In the genomic region with DNA sequence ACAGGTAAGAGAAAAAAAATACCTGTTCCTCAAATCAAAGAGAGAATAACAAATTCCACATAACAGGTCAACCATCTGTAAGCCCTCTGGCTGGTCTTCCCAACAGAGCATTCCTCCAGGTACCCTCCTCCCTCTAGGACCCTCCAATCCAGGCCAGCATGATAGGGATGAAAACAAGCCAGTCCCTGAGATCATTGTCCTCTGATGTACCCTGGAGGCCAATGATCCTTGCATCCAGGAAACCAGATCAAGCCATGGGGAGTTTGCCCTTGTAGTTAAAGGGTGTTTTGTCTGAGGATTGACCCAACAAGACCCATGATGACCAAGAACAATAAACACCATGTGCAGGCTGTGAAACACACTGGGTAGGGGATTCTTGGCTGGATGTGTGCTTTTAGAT, we compare ENCODE assay signal across 41 mouse cellular contexts. TPM values are rescaled to one million over a fixed set of nuclear protein-coding genes. Genes with fewer than 3 reads are reported as not detected.
"Had no signal": no experiment of that assay in that cellular context is flagged by ENCODE, and none has a peak within 500 bp of the region (broad histone marks: within the 10 kb centered on the region; RNA-seq: fewer than 3 reads in every experiment).

No protein-coding gene starts in this region.

- DNase-seq: gastrocnemius, postnatal 14 days; gastrocnemius, postnatal 36 days; heart, adult 11 months; heart, adult 2 months; heart, postnatal 14 days; heart, postnatal 36 days; kidney, adult 11 months; kidney, adult 2 months; kidney, adult 9 months; kidney, postnatal 14 days; kidney, postnatal 36 days; layer of hippocampus, adult 9-11 months; layer of hippocampus, postnatal 36 days; left cerebral cortex, postnatal 4 days; liver, embryonic 13.5 days had no signal

- H3K27me3 ChIP-seq: heart, embryonic 13.5 days; heart, embryonic 15.5 days; hindbrain, embryonic 13.5 days; hindbrain, embryonic 15.5 days; kidney, embryonic 15.5 days; limb, embryonic 13.5 days; limb, embryonic 15.5 days; liver, embryonic 13.5 days; liver, embryonic 15.5 days had no signal

- H3K27ac ChIP-seq: heart, adult 2 months; heart, embryonic 13.5 days; heart, embryonic 15.5 days; hindbrain, embryonic 13.5 days; hindbrain, embryonic 15.5 days; hindbrain, postnatal 0 days; kidney, embryonic 15.5 days; kidney, postnatal 0 days; limb, embryonic 13.5 days; limb, embryonic 15.5 days; liver, embryonic 13.5 days; liver, embryonic 15.5 days had no signal

- H3K9ac ChIP-seq: heart, embryonic 13.5 days; heart, embryonic 15.5 days; hindbrain, embryonic 13.5 days; hindbrain, embryonic 15.5 days; kidney, embryonic 15.5 days; limb, embryonic 13.5 days; limb, embryonic 15.5 days; liver, embryonic 13.5 days; liver, embryonic 15.5 days had no signal

- H3K4me2 ChIP-seq: heart, embryonic 11.5 days; heart, embryonic 13.5 days; heart, embryonic 15.5 days; hindbrain, embryonic 13.5 days; hindbrain, embryonic 15.5 days; kidney, embryonic 15.5 days; limb, embryonic 13.5 days; limb, embryonic 15.5 days; liver, embryonic 13.5 days; liver, embryonic 15.5 days had no signal

- H3K36me3 ChIP-seq: heart, embryonic 13.5 days; heart, embryonic 15.5 days; hindbrain, embryonic 13.5 days; hindbrain, embryonic 15.5 days; kidney, embryonic 15.5 days; limb, embryonic 13.5 days; limb, embryonic 15.5 days; liver, embryonic 13.5 days; liver, embryonic 15.5 days had no signal

- ATAC-seq: hindbrain, postnatal 0 days; intestine, embryonic 16.5 days had no signal

- H3K4me3 ChIP-seq: heart, adult 2 months; heart, embryonic 13.5 days; heart, embryonic 15.5 days; hindbrain, embryonic 13.5 days; hindbrain, embryonic 15.5 days; kidney, embryonic 15.5 days; limb, embryonic 13.5 days; limb, embryonic 15.5 days; liver, embryonic 13.5 days; liver, embryonic 15.5 days had no signal

- H3K4me1 ChIP-seq: heart, embryonic 13.5 days; heart, embryonic 15.5 days; hindbrain, embryonic 13.5 days; hindbrain, embryonic 15.5 days; kidney, embryonic 15.5 days; limb, embryonic 15.5 days; liver, embryonic 13.5 days; liver, embryonic 15.5 days had no signal

- H3K9me3 ChIP-seq: heart, embryonic 13.5 days; heart, embryonic 15.5 days; hindbrain, embryonic 13.5 days; hindbrain, embryonic 15.5 days; kidney, embryonic 15.5 days; limb, embryonic 13.5 days; limb, embryonic 15.5 days; liver, embryonic 13.5 days; liver, embryonic 15.5 days had no signal

RNA-seq across cellular contexts. Expression of a gene that starts 3.9 kb away (rescaled TPM):
- total RNA-seq: gastrocnemius, postnatal 14 days; heart, postnatal 14 days; hematopoietic stem cell, adult 5-6 weeks; hindbrain, postnatal 0 days; layer of hippocampus, postnatal 36 days; left cerebral cortex, adult 18-20 months; left cerebral cortex, adult 8-10 months; left cerebral cortex, postnatal 25 days; left cerebral cortex, postnatal 4 days had no signal
- polyA plus RNA-seq: heart, embryonic 13.5 days; heart, embryonic 15.5 days; heart, postnatal 0 days; hindbrain, embryonic 11.5 days; hindbrain, embryonic 13.5 days; hindbrain, embryonic 15.5 days; intestine, embryonic 14.5 days; limb, embryonic 11.5 days; limb, embryonic 13.5 days had no signal

RNA-seq across cellular contexts. Expression of a gene that starts 23.2 kb away (rescaled TPM):
- total RNA-seq: hematopoietic stem cell, adult 5-6 weeks; hindbrain, postnatal 0 days; layer of hippocampus, adult 18-20 months; layer of hippocampus, adult 8-10 months; layer of hippocampus, postnatal 14 days; layer of hippocampus, postnatal 36 days; left cerebral cortex, adult 18-20 months; left cerebral cortex, postnatal 10 days; left cerebral cortex, postnatal 25 days; left cerebral cortex, postnatal 4 days had no signal
- polyA plus RNA-seq: hindbrain, embryonic 11.5 days; hindbrain, embryonic 13.5 days; hindbrain, postnatal 0 days; kidney, adult 2 months; limb, embryonic 11.5 days; limb, embryonic 13.5 days had no signal

RNA-seq across cellular contexts. Expression of a gene that starts 36.6 kb away (rescaled TPM):
- total RNA-seq: gastrocnemius, adult 8-10 months; gastrocnemius, postnatal 14 days; gastrocnemius, postnatal 36 days; heart, adult 2 months; heart, postnatal 14 days; heart, postnatal 36 days; hematopoietic stem cell, adult 5-6 weeks; hindbrain, postnatal 0 days; layer of hippocampus, adult 18-20 months; layer of hippocampus, adult 8-10 months; layer of hippocampus, postnatal 14 days; layer of hippocampus, postnatal 36 days; left cerebral cortex, adult 18-20 months; left cerebral cortex, adult 8-10 months; left cerebral cortex, postnatal 10 days; left cerebral cortex, postnatal 25 days; left cerebral cortex, postnatal 4 days had no signal
- polyA plus RNA-seq: gonadal fat pad, adult 2 months; heart, adult 2 months; heart, embryonic 11.5 days; heart, embryonic 13.5 days; heart, embryonic 15.5 days; heart, postnatal 0 days; hindbrain, embryonic 13.5 days; hindbrain, embryonic 15.5 days; hindbrain, postnatal 0 days; intestine, embryonic 14.5 days; intestine, embryonic 16.5 days; kidney, embryonic 15.5 days; limb, embryonic 11.5 days; limb, embryonic 13.5 days; limb, embryonic 15.5 days had no signal
